Mouse (Mus musculus) embryonic fibroblast, embryonic 13.5 days (primary cell): ENCODE measurements around the gene Hsd17b3.

Experiments used
- CTCF ChIP-seq: IDR thresholded peaks from 2 replicates; pipeline ENCODE4 v1.5.1; 2011; ENCODE audit warnings: mild to moderate bottlenecking, control low read depth, low read length, moderate library complexity, borderline replicate concordance; ENCODE audit not compliant: insufficient read depth
- POLR2A ChIP-seq: IDR thresholded peaks from 2 replicates; pipeline ENCODE4 v1.6.1; 2011; ENCODE audit warnings: low read depth, mild to moderate bottlenecking, control low read depth, low read length, moderate library complexity

DNA sequence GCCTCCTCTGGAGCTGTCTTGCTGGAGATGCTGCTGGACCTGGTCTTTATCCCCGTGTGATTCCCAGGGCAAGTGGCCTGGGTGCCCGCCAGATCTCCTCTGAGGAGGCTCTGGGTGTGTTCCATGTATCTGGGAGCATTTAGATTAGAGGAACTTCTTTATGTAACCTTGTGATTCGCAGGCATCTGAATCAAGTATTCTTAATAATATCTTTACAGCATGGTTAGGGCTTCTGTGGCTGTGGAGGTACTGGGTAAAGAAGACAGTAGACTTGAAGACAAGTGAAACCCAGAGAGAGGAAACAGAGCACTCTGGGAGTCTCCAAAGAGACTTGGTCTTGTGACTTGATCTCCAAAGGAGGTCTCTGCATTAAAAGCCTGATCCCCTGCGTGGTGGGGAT lies at the start of gene Hsd17b3:
- TF ChIP-seq CTCF (no peak), POLR2A (no peak)
